Mouse (Mus musculus) lung, postnatal 0 days (tissue): ENCODE data around the gene Col11a2. TPM values are rescaled to one million over a fixed set of nuclear protein-coding genes. Genes with fewer than 3 reads are reported as not detected.
"Not testable (repeated sequence)": the region's sequence is repeated elsewhere in the genome, so short reads cannot be mapped to it uniquely, and the experiment has no call there.

Source experiments
- ATAC-seq: fragments of 200-750 bp; cut with Nextera tagmentation; 2 replicates; pipeline ENCODE4 v1.8.0; 2017; ENCODE audit warnings: moderate library complexity
- DNase-seq: peaks from one replicate; pipeline ENCODE4 v3.0.0-alpha.2; 2016; ENCODE audit warnings: low spot score
- H3K27ac ChIP-seq: fragments of 300-500 bp; sonication (generic); 2 replicates; pipeline ENCODE4 v1.5.1; 2014; ENCODE audit warnings: antibody characterized with exemption, mild to moderate bottlenecking, low read length, mixed read lengths
- H3K27me3 ChIP-seq: fragments of 300-500 bp; sonication (generic); replicated peaks from 2 replicates; pipeline ENCODE4 v1.6.1; 2014; ENCODE audit warnings: low read length, mixed read lengths; ENCODE audit not compliant: insufficient read depth
- H3K36me3 ChIP-seq: fragments of 300-500 bp; sonication (generic); 2 replicates; pipeline ENCODE4 v1.6.1; 2014; ENCODE audit warnings: low read length, mixed read lengths; ENCODE audit not compliant: insufficient read depth
- H3K4me1 ChIP-seq: fragments of 300-500 bp; sonication (generic); 2 replicates; pipeline ENCODE4 v1.6.1; 2014; ENCODE audit warnings: antibody characterized with exemption, low read depth, low read length, mixed read lengths; ENCODE audit not compliant: insufficient read depth
- H3K4me2 ChIP-seq: fragments of 300-500 bp; sonication (generic); replicated peaks from 2 replicates; pipeline ENCODE4 v1.6.1; 2014; ENCODE audit warnings: low read depth, mild to moderate bottlenecking, low read length, moderate library complexity, mixed read lengths
- H3K4me3 ChIP-seq: fragments of 300-500 bp; sonication (generic); 2 replicates; pipeline ENCODE4 v1.5.1; 2014; ENCODE audit warnings: low read depth, low read length
- H3K9ac ChIP-seq: fragments of 300-500 bp; sonication (generic); replicated peaks from 2 replicates; pipeline ENCODE4 v1.6.1; 2014; ENCODE audit warnings: low read depth, mild to moderate bottlenecking
- H3K9me3 ChIP-seq: fragments of 300-500 bp; sonication (generic); 2 replicates; pipeline ENCODE4 v1.6.1; 2016; ENCODE audit warnings: low read length, mixed read lengths
- CTCF ChIP-seq: IDR thresholded peaks from 2 replicates; pipeline ENCODE4 v1.5.1; 2016; ENCODE audit warnings: antibody characterized with exemption, mild to moderate bottlenecking
- EP300 ChIP-seq: IDR thresholded peaks from 2 replicates; pipeline ENCODE4 v1.6.1; 2016; ENCODE audit warnings: antibody characterized with exemption, mild to moderate bottlenecking, control low read depth
- WGBS: fragments of 180-500 bp; shearing (Covaris S2); extraction: QIAGEN DNeasy Blood & Tissue Kit; methylation state at CpG from one replicate; pipeline ENCODE4 v1.1.7; 2014; 5-methylcytosine and 5-hydroxymethylcytosine counted together
- polyA plus RNA-seq: library from polyadenylated mRNA; unstranded; fragments of >200 nt; fragmentation: Nextera tagmentation; extraction: Ambion mirVana; gene quantifications from 2 replicates; pipeline ENCODE4 v1.2.1, GENCODE M21; 2015

Col11a2 gene
- polyA plus RNA-seq, 1 experiment from 2014 or later = 0.25 TPM

GRCm38 (mm10) chr17:33999341-34000149 is 39.7 kb upstream of the Col11a2 start:
- H3K4me2 ChIP-seq = peak overlapping the region; percentile 93
- 2% methylated on average over 69 of the region's 87 CpGs for WGBS

GRCm38 (mm10) chr17:34000150-34000537 is 39.1 kb upstream of the Col11a2 start, which contains the start of gene H2-K1:
H2-K1 (minus strand) TSS chr17:34000347.
- 2% methylated on average over 24 of the region's 30 CpGs for WGBS
- no peaks in the 10 kb centered on the region for H3K4me1 ChIP-seq
- peak within 1 kb of the TSS; percentile 73 for H3K4me3 ChIP-seq
- H3K9ac ChIP-seq = peak within 1 kb of the TSS; percentile 52
- TF ChIP-seq CTCF (no peak), EP300 (no peak)
- H3K27ac ChIP-seq = no peak within 1 kb of the TSS
- no peaks in the 10 kb centered on the region for H3K27me3 ChIP-seq
- H3K4me2 ChIP-seq = peak within 1 kb of the TSS; percentile 93
- ATAC-seq (peak; percentile 99), DNase-seq (peak; percentile 97)
- H3K9me3 ChIP-seq = no peaks in the 10 kb centered on the region
- H3K36me3 ChIP-seq = no peaks in the 10 kb centered on the region

More at GRCm38 (mm10) chr17:33999341-34000149, 39.7 kb upstream of the Col11a2 start:
- H3K27me3 ChIP-seq = no peaks in the 10 kb centered on the region
- DNase-seq (peak; percentile 37), ATAC-seq (peak; percentile 28)
- no peak overlapping the region for H3K27ac ChIP-seq
- H3K36me3 ChIP-seq = no peaks in the 10 kb centered on the region
- H3K9me3 ChIP-seq = no peaks in the 10 kb centered on the region
- TF ChIP-seq EP300 (no peak), CTCF (no peak)
- peak overlapping the region; percentile 73 for H3K4me3 ChIP-seq
- no peaks in the 10 kb centered on the region for H3K4me1 ChIP-seq
- peak overlapping the region; percentile 52 for H3K9ac ChIP-seq

- H3K36me3 ChIP-seq, DNase-seq, ATAC-seq, H3K9ac ChIP-seq, H3K4me1 ChIP-seq, H3K27ac ChIP-seq, H3K27me3 ChIP-seq, H3K9me3 ChIP-seq: not testable (repeated sequence)
- 41% methylated on average over 2 of the region's 2 CpGs for WGBS
- Histone ChIP-seq H3K4me3 (peak overlapping the region; percentile 73), H3K4me2 (peak overlapping the region; percentile 93)
Measured at GRCm38 (mm10) chr17:34000796-34001195, 38.4 kb upstream of the Col11a2 start.

GRCm38 (mm10) chr17:34003426-34003825 is 35.8 kb upstream of the Col11a2 start:
- ATAC-seq (no peak), DNase-seq (peak; percentile 15)
- Histone ChIP-seq H3K4me2 (no peak overlapping the region), H3K27ac (no peak overlapping the region), H3K27me3 (no peaks in the 10 kb centered on the region), H3K9ac (no peak overlapping the region), H3K4me3 (no peak overlapping the region), H3K36me3 (no peaks in the 10 kb centered on the region), H3K9me3 (no peaks in the 10 kb centered on the region), H3K4me1 (no peaks in the 10 kb centered on the region)
- WGBS = 5% methylated on average over 5 of the region's 5 CpGs
- TF ChIP-seq EP300 = no peak
- TF ChIP-seq CTCF = peak; percentile 87

GRCm38 (mm10) chr17:34006570-34006969 is 32.7 kb upstream of the Col11a2 start:
- DNase-seq (no peak), ATAC-seq (no peak)
- TF ChIP-seq EP300 (no peak), CTCF (no peak)
- Histone ChIP-seq H3K4me1 (no peaks in the 10 kb centered on the region), H3K9ac (no peak overlapping the region), H3K4me2 (no peak overlapping the region), H3K27ac (no peak overlapping the region), H3K9me3 (no peaks in the 10 kb centered on the region), H3K36me3 (no peaks in the 10 kb centered on the region), H3K27me3 (no peaks in the 10 kb centered on the region), H3K4me3 (no peak overlapping the region)
- 43% methylated on average over 2 of the region's 2 CpGs for WGBS

GRCm38 (mm10) chr17:34010156-34010555 is 29.1 kb upstream of the Col11a2 start:
- Histone ChIP-seq H3K4me1 (no peaks in the 10 kb centered on the region), H3K27me3 (no peaks in the 10 kb centered on the region)
- no peak for ATAC-seq

More at GRCm38 (mm10) chr17:34010156-34010555, 29.1 kb upstream of the Col11a2 start:
- no peak for TF ChIP-seq EP300
- no peak for TF ChIP-seq CTCF
- no peaks in the 10 kb centered on the region for H3K9me3 ChIP-seq
- no peaks in the 10 kb centered on the region for H3K36me3 ChIP-seq
- no peak for DNase-seq
- H3K4me2 ChIP-seq = no peak overlapping the region
- H3K4me3 ChIP-seq = no peak overlapping the region
- H3K27ac ChIP-seq = no peak overlapping the region
- no peak overlapping the region for H3K9ac ChIP-seq
- WGBS = 70% methylated on average over 5 of the region's 5 CpGs
